Mouse (Mus musculus): ENCODE results near the gene Exoc6.
"Not testable (repeated sequence)": the region's sequence is repeated elsewhere in the genome, so short reads cannot be mapped to it uniquely, and the experiment has no call there.

GRCm38 (mm10) chr19:37554266-37554650 is 4.0 kb downstream of the Exoc6 start:
- TF ChIP-seq POLR2A (IDR thresholded peaks at IDR 0.05; ENCODE audit: control insufficient read depth, low read depth, low read length); CTCF (IDR thresholded peaks at IDR 0.05; ENCODE audit: control insufficient read depth, insufficient read depth, insufficient replicate concordance, low read depth, low read length): not testable (repeated sequence)

Measured in testis, adult 2 months (tissue).